Mouse (Mus musculus) layer of hippocampus, postnatal 25 days (tissue): Measurements from ENCODE around the gene Gm3043. TPM values are rescaled to one million over a fixed set of nuclear protein-coding genes. Genes with fewer than 3 reads are reported as not detected.
"Not testable (repeated sequence)": the region's sequence is repeated elsewhere in the genome, so short reads cannot be mapped to it uniquely, and the experiment has no call there.

Source experiments
- DNase-seq, 2 experiments: peaks; one replicate each; pipeline ENCODE4 v3.0.0; 2022; ENCODE audit warnings: mixed read lengths in 2 of 2, low spot score in 1 of 2; ENCODE audit errors: extremely low spot score in 1 of 2
- total RNA-seq, 2 experiments: library from RNA; stranded (reverse); gene quantifications; 2 replicates each; pipeline ENCODE4 v1.2.3; 2021

The Gm3043 gene
- not detected for total RNA-seq

- DNase-seq: not testable (repeated sequence)
Measured at GRCm38 (mm10) chr14:3688483-3688882, at the start of gene Gm3043. Gm3043 (plus strand) TSS chr14:3688783.

- not testable (repeated sequence) for DNase-seq
Measured at GRCm38 (mm10) chr14:3651730-3652129, 36.9 kb upstream of the Gm3043 start, which contains the start of gene Gm3020. Gm3020 (plus strand) TSS chr14:3652030.

Other genes with a start within 250 kb of the Gm3043 start
- not detected for gene Gm10408, start 239.4 kb upstream of the Gm3043 start, total RNA-seq
- gene Gm3012, start 54.3 kb upstream of the Gm3043 start, total RNA-seq: not detected
- gene Gm3020, start 36.8 kb upstream of the Gm3043 start, total RNA-seq: 1 to 10 TPM; 2.9 to 3.0 TPM
- gene Gm3002, start 121.3 kb downstream of the Gm3043 start, total RNA-seq: 1 to 10 TPM in 1 of 2 experiments, under 1 TPM in 1; 0.94 to 1.6 TPM
- gene Gm3033, start 157.5 kb downstream of the Gm3043 start, total RNA-seq: not detected
- gene Gm2916, start 195.4 kb downstream of the Gm3043 start, total RNA-seq: under 1 TPM in 1 of 2 experiments, not detected in 1; 0.21 TPM
- gene Gm3029, start 243.0 kb downstream of the Gm3043 start, total RNA-seq: not detected